Mouse (Mus musculus): ENCODE measurements at regions not wholly inside any gene's neighbourhood (a gene's known extent, or its start where the extent isn't known, plus 50 kb on each side); places are given as distances from the start of the nearest gene placed in this dataset.
A peak's percentile ranks its signal among the peaks of the same experiment; 100 is the strongest.

GRCm38 (mm10) chr1:73513822-73514221 is 498.1 kb upstream of the Tnp1 start:
- Histone ChIP-seq H3K36me3 (ENCODE audit: control insufficient read depth, insufficient read depth, low read length) (no peaks in the 10 kb centered on the region), H3K9me3 (replicated peaks; ENCODE audit: control insufficient read depth, low read length) (no peaks in the 10 kb centered on the region), H3K9ac (ENCODE audit: low read length) (no peak overlapping the region), H3K27ac (ENCODE audit: low read depth, low read length) (no peak overlapping the region), H3K4me2 (ENCODE audit: low read length) (no peak overlapping the region), H3K27me3 (replicated peaks; ENCODE audit: control insufficient read depth, insufficient read depth, low read length) (no peaks in the 10 kb centered on the region), H3K4me3 (ENCODE audit: low read depth, low read length) (no peak overlapping the region), H3K4me1 (ENCODE audit: control insufficient read depth, insufficient read depth, low read length) (no peaks in the 10 kb centered on the region)
- 68% methylated on average over 5 of the region's 5 CpGs for WGBS
- DNase-seq (ENCODE audit: low spot score) (peak; percentile 2), ATAC-seq (no peak)

GRCm38 (mm10) chr1:73512836-73513235 is 497.1 kb upstream of the Tnp1 start:
- no peak overlapping the region for H3K4me2 ChIP-seq (ENCODE audit: low read length)
- ATAC-seq (no peak), DNase-seq (ENCODE audit: low spot score) (no peak)
- WGBS: 91% methylated on average over 2 of the region's 2 CpGs
- H3K36me3 ChIP-seq (ENCODE audit: control insufficient read depth, insufficient read depth, low read length): no peaks in the 10 kb centered on the region
- H3K27ac ChIP-seq (ENCODE audit: low read depth, low read length): no peak overlapping the region
- no peaks in the 10 kb centered on the region for H3K4me1 ChIP-seq (ENCODE audit: control insufficient read depth, insufficient read depth, low read length)
- no peaks in the 10 kb centered on the region for H3K9me3 ChIP-seq (replicated peaks; ENCODE audit: control insufficient read depth, low read length)
- H3K4me3 ChIP-seq (ENCODE audit: low read depth, low read length): no peak overlapping the region
- H3K9ac ChIP-seq (ENCODE audit: low read length): no peak overlapping the region
- no peaks in the 10 kb centered on the region for H3K27me3 ChIP-seq (replicated peaks; ENCODE audit: control insufficient read depth, insufficient read depth, low read length)

GRCm38 (mm10) chr1:73507071-73507754 is 491.5 kb upstream of the Tnp1 start:
- ATAC-seq: no peak
- H3K27me3 ChIP-seq (replicated peaks; ENCODE audit: control insufficient read depth, insufficient read depth, low read length): no peaks in the 10 kb centered on the region
- no peak overlapping the region for H3K27ac ChIP-seq (ENCODE audit: low read depth, low read length)
- H3K9me3 ChIP-seq (replicated peaks; ENCODE audit: control insufficient read depth, low read length): no peaks in the 10 kb centered on the region
- peak; percentile 3 for DNase-seq (ENCODE audit: low spot score)
- no peak overlapping the region for H3K9ac ChIP-seq (ENCODE audit: low read length)
- H3K4me3 ChIP-seq (ENCODE audit: low read depth, low read length): no peak overlapping the region
- H3K4me1 ChIP-seq (ENCODE audit: control insufficient read depth, insufficient read depth, low read length): no peaks in the 10 kb centered on the region
- 44% methylated on average over 10 of the region's 10 CpGs for WGBS
- no peaks in the 10 kb centered on the region for H3K36me3 ChIP-seq (ENCODE audit: control insufficient read depth, insufficient read depth, low read length)
- H3K4me2 ChIP-seq (ENCODE audit: low read length): no peak overlapping the region

- no peak overlapping the region for H3K4me3 ChIP-seq (ENCODE audit: low read depth, low read length)
- no peak overlapping the region for H3K4me2 ChIP-seq (ENCODE audit: low read length)
- H3K9ac ChIP-seq (ENCODE audit: low read length): no peak overlapping the region
- no peaks in the 10 kb centered on the region for H3K4me1 ChIP-seq (ENCODE audit: control insufficient read depth, insufficient read depth, low read length)
- no peak overlapping the region for H3K27ac ChIP-seq (ENCODE audit: low read depth, low read length)
- DNase-seq (ENCODE audit: low spot score) (no peak), ATAC-seq (no peak)
- no peaks in the 10 kb centered on the region for H3K36me3 ChIP-seq (ENCODE audit: control insufficient read depth, insufficient read depth, low read length)
- 89% methylated on average over 4 of the region's 4 CpGs for WGBS
- no peaks in the 10 kb centered on the region for H3K27me3 ChIP-seq (replicated peaks; ENCODE audit: control insufficient read depth, insufficient read depth, low read length)
- H3K9me3 ChIP-seq (replicated peaks; ENCODE audit: control insufficient read depth, low read length): no peaks in the 10 kb centered on the region
These were observed 487.9 kb upstream of the Tnp1 start for GRCm38 (mm10) chr1:73503611-73504010.

GRCm38 (mm10) chr1:73500671-73501070 is 485.0 kb upstream of the Tnp1 start:
- Histone ChIP-seq H3K9ac (ENCODE audit: low read length) (no peak overlapping the region), H3K4me2 (ENCODE audit: low read length) (no peak overlapping the region), H3K4me1 (ENCODE audit: control insufficient read depth, insufficient read depth, low read length) (no peaks in the 10 kb centered on the region), H3K27ac (ENCODE audit: low read depth, low read length) (no peak overlapping the region), H3K36me3 (ENCODE audit: control insufficient read depth, insufficient read depth, low read length) (no peaks in the 10 kb centered on the region), H3K27me3 (replicated peaks; ENCODE audit: control insufficient read depth, insufficient read depth, low read length) (no peaks in the 10 kb centered on the region), H3K9me3 (replicated peaks; ENCODE audit: control insufficient read depth, low read length) (no peaks in the 10 kb centered on the region), H3K4me3 (ENCODE audit: low read depth, low read length) (no peak overlapping the region)
- DNase-seq (ENCODE audit: low spot score) (no peak), ATAC-seq (no peak)
- WGBS: 82% methylated on average over 3 of the region's 3 CpGs

GRCm38 (mm10) chr1:73495971-73496749 is 480.5 kb upstream of the Tnp1 start:
- Histone ChIP-seq H3K4me3 (ENCODE audit: low read depth, low read length) (no peak overlapping the region), H3K27me3 (replicated peaks; ENCODE audit: control insufficient read depth, insufficient read depth, low read length) (no peaks in the 10 kb centered on the region)
- ATAC-seq: no peak

GRCm38 (mm10) chr1:73481956-73482355 is 466.2 kb upstream of the Tnp1 start:
- DNase-seq (ENCODE audit: low spot score): no peak
- Histone ChIP-seq H3K9me3 (replicated peaks; ENCODE audit: control insufficient read depth, low read length) (no peaks in the 10 kb centered on the region), H3K27ac (ENCODE audit: low read depth, low read length) (no peak overlapping the region), H3K4me3 (ENCODE audit: low read depth, low read length) (no peak overlapping the region), H3K4me1 (ENCODE audit: control insufficient read depth, insufficient read depth, low read length) (no peaks in the 10 kb centered on the region), H3K36me3 (ENCODE audit: control insufficient read depth, insufficient read depth, low read length) (no peaks in the 10 kb centered on the region), H3K4me2 (ENCODE audit: low read length) (no peak overlapping the region), H3K27me3 (replicated peaks; ENCODE audit: control insufficient read depth, insufficient read depth, low read length) (no peaks in the 10 kb centered on the region), H3K9ac (ENCODE audit: low read length) (no peak overlapping the region)
- WGBS: 85% methylated on average over 2 of the region's 2 CpGs
- ATAC-seq: no peak

More at GRCm38 (mm10) chr1:73495971-73496749, 480.5 kb upstream of the Tnp1 start:
- Histone ChIP-seq H3K4me1 (ENCODE audit: control insufficient read depth, insufficient read depth, low read length) (no peaks in the 10 kb centered on the region), H3K9me3 (replicated peaks; ENCODE audit: control insufficient read depth, low read length) (no peaks in the 10 kb centered on the region), H3K27ac (ENCODE audit: low read depth, low read length) (no peak overlapping the region), H3K36me3 (ENCODE audit: control insufficient read depth, insufficient read depth, low read length) (no peaks in the 10 kb centered on the region), H3K9ac (ENCODE audit: low read length) (no peak overlapping the region), H3K4me2 (ENCODE audit: low read length) (no peak overlapping the region)
- DNase-seq (ENCODE audit: low spot score): no peak

- WGBS: 42% methylated on average over 4 of the region's 4 CpGs
- Histone ChIP-seq H3K27ac (ENCODE audit: low read depth, low read length) (no peak overlapping the region), H3K4me1 (ENCODE audit: control insufficient read depth, insufficient read depth, low read length) (no peaks in the 10 kb centered on the region), H3K4me3 (ENCODE audit: low read depth, low read length) (no peak overlapping the region), H3K36me3 (ENCODE audit: control insufficient read depth, insufficient read depth, low read length) (no peaks in the 10 kb centered on the region), H3K27me3 (replicated peaks; ENCODE audit: control insufficient read depth, insufficient read depth, low read length) (no peaks in the 10 kb centered on the region), H3K9me3 (replicated peaks; ENCODE audit: control insufficient read depth, low read length) (no peaks in the 10 kb centered on the region), H3K9ac (ENCODE audit: low read length) (no peak overlapping the region), H3K4me2 (ENCODE audit: low read length) (no peak overlapping the region)
- ATAC-seq (no peak), DNase-seq (ENCODE audit: low spot score) (no peak)
These were observed 463.7 kb upstream of the Tnp1 start for GRCm38 (mm10) chr1:73479349-73479920.

GRCm38 (mm10) chr1:73460598-73460997 is 444.9 kb upstream of the Tnp1 start:
- 90% methylated on average over 3 of the region's 3 CpGs for WGBS
- H3K27me3 ChIP-seq (replicated peaks; ENCODE audit: control insufficient read depth, insufficient read depth, low read length): no peaks in the 10 kb centered on the region
- H3K27ac ChIP-seq (ENCODE audit: low read depth, low read length): no peak overlapping the region
- H3K9ac ChIP-seq (ENCODE audit: low read length): no peak overlapping the region
- H3K4me2 ChIP-seq (ENCODE audit: low read length): no peak overlapping the region
- no peaks in the 10 kb centered on the region for H3K36me3 ChIP-seq (ENCODE audit: control insufficient read depth, insufficient read depth, low read length)
- H3K4me3 ChIP-seq (ENCODE audit: low read depth, low read length): no peak overlapping the region
- ATAC-seq: no peak
- no peak for DNase-seq (ENCODE audit: low spot score)
- H3K9me3 ChIP-seq (replicated peaks; ENCODE audit: control insufficient read depth, low read length): no peaks in the 10 kb centered on the region
- no peaks in the 10 kb centered on the region for H3K4me1 ChIP-seq (ENCODE audit: control insufficient read depth, insufficient read depth, low read length)

All from forebrain, embryonic 14.5 days (tissue).